Mouse (Mus musculus) neural tube, embryonic 10.5 days (tissue): ENCODE measurements around the gene Brms1.
"Not testable (repeated sequence)": the region's sequence is repeated elsewhere in the genome, so short reads cannot be mapped to it uniquely, and the experiment has no call there.

Experiments used
- DNase-seq: peaks from one replicate; pipeline ENCODE4 v3.0.0-alpha.2; 2017; ENCODE audit warnings: low spot score; ENCODE audit errors: extremely low spot score

Gene Brms1

DNA sequence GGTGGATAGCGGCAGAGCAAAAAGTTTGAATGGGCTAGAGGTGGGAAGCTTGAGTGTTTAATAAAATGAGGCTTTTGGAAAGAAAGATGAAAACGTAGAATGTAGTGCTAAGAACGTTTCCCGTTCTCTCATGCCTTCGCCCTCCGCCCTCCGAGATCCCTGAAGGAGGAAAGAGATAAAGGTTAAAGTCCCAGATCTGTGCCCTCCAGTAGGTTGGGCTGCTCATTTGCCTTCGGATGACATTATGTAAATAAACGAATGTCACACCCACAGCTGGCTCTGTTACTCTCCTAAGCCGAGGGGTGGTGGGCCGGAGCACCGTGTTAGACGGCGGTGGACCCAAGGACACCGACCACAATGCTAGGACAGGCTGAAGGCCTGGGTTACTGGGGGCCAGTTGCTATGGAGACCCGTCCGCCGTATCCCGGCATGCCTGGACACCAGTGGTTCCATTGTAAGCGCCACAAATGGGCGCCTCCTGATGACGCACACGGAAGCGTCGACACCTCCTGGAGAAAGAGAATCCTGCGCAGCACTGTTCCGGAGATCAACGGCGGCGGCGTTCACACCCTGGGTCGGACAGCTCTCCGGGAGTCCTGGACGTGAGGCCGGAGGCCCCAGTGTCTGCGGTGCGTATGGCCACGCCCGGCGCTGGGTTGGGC is at the start of gene Brms1:
Gene Brms1, plus strand, starts transcription at position 493 of the 662 bp plus-strand sequence.
- DNase-seq = peak; percentile 94

DNA sequence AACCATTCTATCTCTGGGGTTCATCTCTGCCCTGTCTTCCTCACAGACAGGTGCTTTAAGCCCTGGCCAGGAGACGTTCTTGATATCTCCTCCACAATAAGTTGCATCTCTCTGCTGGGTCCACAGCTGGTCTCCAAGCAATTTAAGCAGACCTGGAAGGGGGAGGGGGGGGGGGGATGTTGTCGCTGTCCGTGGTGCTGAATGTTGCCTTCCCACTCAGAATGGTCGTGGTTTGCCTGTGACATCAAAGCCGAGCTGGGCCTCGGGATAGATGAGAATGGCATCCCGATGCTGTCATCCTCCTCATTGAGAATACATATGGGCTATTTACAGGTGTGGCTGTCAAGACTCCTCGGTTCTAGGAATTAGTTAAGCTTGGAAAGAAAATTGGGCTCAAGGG is 48.8 kb upstream of the Brms1 start:
- DNase-seq = peak; percentile 37

DNA sequence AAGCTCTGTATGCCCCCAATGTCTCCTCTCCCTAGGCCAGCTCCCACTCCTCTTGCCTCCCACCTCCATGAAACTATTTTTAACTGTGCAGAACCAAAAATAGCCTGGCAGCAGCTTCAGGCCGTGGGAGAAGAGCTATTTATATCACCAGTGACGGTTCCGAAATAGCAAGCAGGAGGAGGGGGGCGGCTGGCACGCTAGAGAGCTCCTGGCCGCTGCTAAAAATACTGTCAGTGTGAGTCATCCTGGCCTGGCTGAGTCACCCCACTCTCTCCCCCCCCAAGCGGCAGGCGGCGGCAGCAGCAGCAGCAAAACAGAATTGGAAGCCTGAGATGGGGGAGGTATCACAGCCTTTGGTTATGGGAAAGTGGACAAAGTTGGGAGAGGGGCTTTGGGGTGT is 48.2 kb upstream of the Brms1 start:
- no peak for DNase-seq

DNA sequence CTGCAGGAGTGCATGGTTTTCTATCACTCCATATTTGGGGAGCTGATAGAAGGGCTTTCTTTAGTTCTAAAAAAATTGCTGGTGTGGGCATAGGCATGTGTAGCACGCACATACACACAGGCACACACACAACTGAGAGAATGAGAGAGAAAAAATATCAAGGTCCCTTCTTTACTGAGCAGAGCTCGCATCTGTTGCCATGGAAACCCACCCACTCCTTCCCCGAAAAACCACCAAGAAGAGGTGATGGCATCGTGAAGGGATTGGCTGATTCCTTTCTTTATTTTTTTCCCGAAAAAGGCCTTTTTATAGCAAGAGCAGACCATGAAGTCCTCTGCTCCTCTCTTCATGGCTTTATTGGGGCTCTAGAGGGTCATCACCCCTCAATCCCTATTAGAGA is 47.1 kb upstream of the Brms1 start:
- DNase-seq = no peak

DNA sequence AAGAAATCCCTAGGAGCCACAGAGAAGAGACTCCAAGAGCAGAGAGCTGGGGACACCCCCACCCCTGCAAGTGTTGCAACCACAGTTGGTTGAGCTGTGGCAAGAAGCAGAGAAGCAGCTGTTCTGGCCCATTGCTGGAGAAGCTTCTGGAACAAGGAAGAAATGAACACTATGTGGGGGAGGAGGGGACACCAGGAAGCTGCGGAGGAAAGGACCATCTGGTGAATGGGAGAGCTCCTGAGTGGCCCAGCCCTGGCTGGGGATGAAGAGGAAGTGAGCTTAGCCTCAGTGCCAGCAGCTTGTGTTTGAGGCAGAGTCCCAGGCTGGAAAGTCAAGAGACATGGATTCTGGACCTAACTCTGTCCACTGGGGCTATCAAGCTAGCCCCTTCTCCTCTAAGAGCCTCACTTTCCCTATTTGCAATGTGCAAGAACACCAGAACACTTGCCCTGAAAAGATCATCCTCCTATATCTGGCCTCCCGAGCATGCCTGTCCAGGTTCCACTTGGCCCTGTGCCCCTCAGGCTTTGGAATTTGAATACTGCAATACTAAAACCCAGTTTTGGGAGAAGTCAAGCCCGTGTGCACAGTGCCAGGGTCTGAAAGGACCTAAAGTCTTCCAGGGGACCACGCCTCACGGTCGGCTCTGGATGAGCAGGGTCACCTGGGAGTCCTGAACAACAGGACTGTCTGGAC is 41.6 kb upstream of the Brms1 start:
- no peak for DNase-seq

DNA sequence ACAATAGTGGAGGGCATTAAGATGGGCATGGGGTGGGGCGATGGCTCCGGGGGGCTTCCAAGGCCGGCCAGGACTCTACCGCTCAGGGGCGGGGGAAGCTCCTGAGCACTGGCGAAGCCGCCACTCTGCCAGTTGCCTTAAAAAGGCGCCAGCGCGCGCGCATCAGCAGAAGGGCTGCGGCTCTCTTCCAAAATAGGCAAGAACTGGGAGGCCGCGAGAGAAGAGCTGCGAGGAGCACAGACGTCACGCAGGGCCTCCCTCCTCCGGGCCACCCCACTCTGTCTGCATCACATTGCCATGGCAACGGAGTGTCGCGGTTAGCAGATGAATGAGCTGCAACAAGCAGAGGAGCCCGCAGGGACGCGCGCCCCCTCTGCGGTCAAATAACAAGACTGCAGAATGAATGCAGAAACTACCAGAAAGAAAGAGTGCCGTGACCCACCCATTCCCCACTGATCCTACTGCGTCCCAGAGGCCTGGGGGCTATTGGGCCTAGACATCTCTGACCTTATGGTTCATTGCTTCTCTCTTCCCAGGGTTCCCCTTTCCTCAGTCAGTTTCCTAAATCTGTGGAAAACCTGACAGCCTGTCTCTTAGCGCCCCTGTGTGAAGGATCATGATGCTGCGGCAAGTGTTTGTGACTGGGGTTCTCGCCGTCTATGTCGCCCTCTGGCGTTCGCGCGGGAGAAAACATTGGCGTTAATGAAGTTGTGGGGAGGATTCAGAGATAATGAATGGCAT is 39.3 kb upstream of the Brms1 start:
- peak; percentile 86 for DNase-seq

DNA sequence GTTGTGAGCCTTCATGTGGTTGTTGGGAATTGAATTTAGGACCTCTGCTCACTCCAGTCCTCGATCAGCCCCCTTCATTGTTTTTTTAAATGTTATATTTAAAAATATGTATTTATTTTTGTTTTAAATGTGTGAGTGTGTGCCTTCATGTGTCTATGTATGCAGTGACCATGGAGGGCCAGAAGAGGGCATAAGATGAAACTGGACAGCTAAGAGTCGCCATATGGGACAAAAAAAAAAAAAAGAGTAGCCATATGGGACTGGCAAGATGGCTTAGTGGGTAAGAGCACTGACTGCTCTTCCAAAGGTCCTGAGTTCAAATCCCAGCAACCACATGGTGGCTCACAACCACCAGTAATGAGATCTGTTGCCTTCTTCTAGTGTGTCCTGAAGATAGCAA is 37.5 kb upstream of the Brms1 start:
- not testable (repeated sequence) for DNase-seq

DNA sequence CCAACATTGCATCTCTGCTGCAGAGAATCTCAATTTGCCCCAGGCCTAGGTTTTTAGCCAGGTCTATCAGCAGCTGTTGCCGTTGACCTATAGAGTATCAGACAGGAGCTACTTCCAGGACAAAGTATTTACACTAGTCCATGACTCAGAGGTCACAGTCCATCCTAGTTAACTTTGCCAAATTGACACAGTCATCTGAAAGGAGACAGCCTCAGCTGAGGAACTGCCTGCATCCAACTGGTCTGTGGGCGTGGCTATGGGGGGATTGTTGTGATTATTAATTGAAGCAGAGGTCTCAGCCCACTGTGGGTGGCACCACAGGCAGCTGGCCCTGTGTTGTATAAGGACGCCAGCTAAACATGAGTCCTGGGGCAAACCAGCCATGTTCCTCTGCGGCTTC is 36.2 kb upstream of the Brms1 start:
- no peak for DNase-seq

GRCm38 (mm10) chr19:5013138-5013537 is 28.0 kb upstream of the Brms1 start:
- no peak for DNase-seq

DNA sequence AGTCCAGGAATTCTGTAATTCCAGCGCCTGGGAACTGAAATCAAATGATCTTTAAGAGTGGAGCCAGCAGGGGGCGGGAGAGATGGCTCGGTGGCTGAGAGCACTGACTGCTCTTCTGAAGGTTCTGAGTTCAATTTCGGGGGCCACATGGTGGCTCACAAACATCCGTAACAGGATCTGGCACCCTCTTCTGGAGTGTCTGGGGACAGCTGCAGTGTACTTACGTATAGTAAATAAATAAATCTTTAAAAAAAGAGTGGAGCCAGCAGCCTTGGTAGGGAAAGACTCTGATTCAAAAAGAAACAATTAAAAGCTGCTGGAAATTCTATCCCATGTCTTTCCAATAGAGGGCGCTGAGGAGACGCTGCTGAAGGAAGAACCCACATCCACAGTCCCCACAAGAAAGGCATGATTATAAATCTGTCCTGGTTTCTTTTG is 26.2 kb upstream of the Brms1 start:
- DNase-seq = peak; percentile 42

- peak; percentile 30 for DNase-seq
Measured at GRCm38 (mm10) chr19:5016221-5016742, 24.9 kb upstream of the Brms1 start.

GRCm38 (mm10) chr19:5016782-5017181 is 24.4 kb upstream of the Brms1 start:
- peak; percentile 68 for DNase-seq

- no peak for DNase-seq
Measured at GRCm38 (mm10) chr19:5017611-5018010, 23.5 kb upstream of the Brms1 start.

- no peak for DNase-seq
Measured at GRCm38 (mm10) chr19:5018191-5018590, 23.0 kb upstream of the Brms1 start.

- DNase-seq = no peak
Measured at GRCm38 (mm10) chr19:5021416-5021815, 19.7 kb upstream of the Brms1 start.

- DNase-seq = peak; percentile 95
Measured at GRCm38 (mm10) chr19:5023621-5024479, 17.3 kb upstream of the Brms1 start, which contains the start of gene Slc29a2. Gene Slc29a2, plus strand, starts transcription at chr19:5023860.

GRCm38 (mm10) chr19:5026111-5026510 is 15.0 kb upstream of the Brms1 start:
- no peak for DNase-seq

- DNase-seq = no peak
Measured at GRCm38 (mm10) chr19:5032686-5033085, 8.5 kb upstream of the Brms1 start.

DNA sequence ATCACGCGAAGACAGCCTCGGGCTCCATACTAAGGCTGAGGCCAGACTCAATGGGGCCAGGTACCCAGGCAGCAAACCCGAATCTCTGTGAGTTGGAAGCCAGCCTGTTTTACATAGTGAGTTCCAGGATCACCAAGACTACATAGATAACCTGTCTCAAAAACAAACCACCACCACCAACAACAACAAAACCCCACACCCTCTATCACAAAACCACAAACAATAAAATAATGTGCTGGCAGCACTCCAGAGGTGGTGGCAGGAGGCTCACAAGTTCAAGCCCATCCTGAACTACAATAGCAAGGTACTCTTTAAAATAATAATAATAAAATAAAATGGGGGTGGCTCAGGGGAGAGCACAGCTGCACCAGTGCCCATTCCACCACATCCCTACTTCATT is 4.6 kb upstream of the Brms1 start:
- no peak for DNase-seq

DNA sequence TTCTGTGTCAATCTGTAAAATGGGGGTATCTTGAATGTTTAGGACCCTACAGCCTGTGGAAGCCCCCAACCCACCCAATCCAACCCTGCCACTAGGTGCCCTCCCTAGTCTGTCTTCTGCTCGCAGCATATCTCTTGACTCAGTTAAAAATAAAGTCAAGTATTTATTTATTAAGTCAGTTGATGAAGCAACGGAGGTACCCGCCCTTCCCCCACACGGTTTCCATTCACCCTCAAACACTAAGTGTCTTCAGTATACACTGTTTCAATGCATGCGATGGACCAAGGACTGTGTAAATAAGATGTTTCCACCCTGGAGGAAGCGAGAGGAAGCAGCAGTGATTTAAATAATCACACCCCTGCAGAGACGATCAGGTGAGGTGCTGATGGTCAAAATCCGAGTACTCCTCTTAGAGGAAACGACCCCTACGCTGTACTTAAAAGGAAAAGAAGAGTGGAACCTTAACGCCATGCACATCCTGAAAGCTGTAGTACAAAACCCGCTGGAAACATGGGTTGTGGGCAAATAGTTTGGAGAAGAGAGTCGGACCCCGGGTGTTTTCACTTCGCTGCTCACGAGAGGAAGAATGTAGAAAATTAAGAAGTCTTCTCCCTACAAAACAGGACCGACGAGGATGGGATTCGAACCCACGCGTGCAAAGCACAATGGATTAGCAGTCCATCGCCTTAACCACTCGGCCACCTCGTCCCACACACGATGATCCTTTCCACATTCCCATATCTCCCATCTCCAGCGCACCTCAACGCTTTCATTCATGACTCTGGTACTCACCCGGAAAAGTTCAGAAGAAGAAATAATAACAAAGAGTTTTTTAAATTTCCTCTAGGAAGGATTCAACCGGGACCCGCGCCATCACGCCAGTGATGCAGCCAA is 3.2 kb upstream of the Brms1 start:
- peak; percentile 94 for DNase-seq
